Mouse (Mus musculus) forebrain, embryonic 12.5 days (tissue): ENCODE measurements around the gene Sppl3. TPM values are rescaled to one million over a fixed set of nuclear protein-coding genes. Genes with fewer than 3 reads are reported as not detected.

Source experiments
- ATAC-seq: fragments of 200-750 bp; cut with Nextera tagmentation; 2 replicates; pipeline ENCODE4 v1.8.0; 2017; ENCODE audit warnings: moderate TSS enrichment; ENCODE audit not compliant: low FRiP score
- H3K27ac ChIP-seq: fragments of 300-500 bp; sonication (generic); 2 replicates; pipeline ENCODE4 v1.5.1; 2016; ENCODE audit warnings: mild to moderate bottlenecking
- H3K27me3 ChIP-seq: fragments of 300-500 bp; sonication (generic); 2 replicates; pipeline ENCODE4 v1.6.1; 2016; ENCODE audit warnings: mild to moderate bottlenecking
- H3K36me3 ChIP-seq: fragments of 300-500 bp; sonication (generic); replicated peaks from 2 replicates; pipeline ENCODE4 v1.6.1; 2016; ENCODE audit warnings: mild to moderate bottlenecking
- H3K4me1 ChIP-seq: fragments of 300-500 bp; sonication (generic); 2 replicates; pipeline ENCODE4 v1.6.1; 2016
- H3K4me2 ChIP-seq: fragments of 300-500 bp; sonication (generic); 2 replicates; pipeline ENCODE4 v1.6.1; 2016; ENCODE audit warnings: mild to moderate bottlenecking, moderate library complexity
- H3K4me3 ChIP-seq: fragments of 300-500 bp; sonication (generic); replicated peaks from 2 replicates; pipeline ENCODE4 v1.5.1; 2016; ENCODE audit warnings: mild to moderate bottlenecking
- H3K9ac ChIP-seq: fragments of 300-500 bp; sonication (generic); 2 replicates; pipeline ENCODE4 v1.6.1; 2016; ENCODE audit warnings: mild to moderate bottlenecking
- H3K9me3 ChIP-seq: fragments of 300-500 bp; sonication (generic); 2 replicates; pipeline ENCODE4 v1.6.1; 2016
- WGBS: fragments of 180-500 bp; shearing (Covaris S2); methylation state at CpG from one replicate; pipeline ENCODE4 v1.1.7; 2016; 5-methylcytosine and 5-hydroxymethylcytosine counted together
- polyA plus RNA-seq: library from polyadenylated mRNA; unstranded; fragments of >200 nt; fragmentation: Nextera tagmentation; extraction: Ambion mirVana; gene quantifications from 2 replicates; pipeline ENCODE4 v1.2.1, GENCODE M21; 2016

The Sppl3 gene
- polyA plus RNA-seq, 1 experiment from 2014 or later = 19.1 TPM

GRCm38 (mm10) chr5:115022021-115022420, 11.1 kb downstream of the Sppl3 start:
- WGBS = 95% methylated on average over 7 of the region's 7 CpGs
- Histone ChIP-seq H3K27ac (no peak overlapping the region), H3K27me3 (no peaks in the 10 kb centered on the region), H3K4me1 (peaks cover 5% of the 10 kb centered on the region; the same call in 1 of the 2 replicates), H3K4me2 (no peak overlapping the region), H3K9ac (no peak overlapping the region), H3K9me3 (no peaks in the 10 kb centered on the region), H3K4me3 (no peak overlapping the region), H3K36me3 (no peaks in the 10 kb centered on the region; the same call in 1 of the 2 replicates)
- no peak for ATAC-seq

- 90% methylated on average over 4 of the region's 4 CpGs for WGBS
- peaks cover 3% of the 10 kb centered on the region; the same call in 1 of the 2 replicates for H3K36me3 ChIP-seq
- H3K27me3 ChIP-seq = no peaks in the 10 kb centered on the region
- no peak overlapping the region for H3K4me2 ChIP-seq
- H3K4me1 ChIP-seq = peaks cover 10% of the 10 kb centered on the region; the same call in 1 of the 2 replicates
- no peak overlapping the region for H3K27ac ChIP-seq
- no peak overlapping the region for H3K4me3 ChIP-seq
- H3K9ac ChIP-seq = no peak overlapping the region
- ATAC-seq = no peak
- H3K9me3 ChIP-seq = no peaks in the 10 kb centered on the region
Measured at GRCm38 (mm10) chr5:115026170-115026569, 15.2 kb downstream of the Sppl3 start.

GRCm38 (mm10) chr5:115027109-115027508, 16.2 kb downstream of the Sppl3 start:
- WGBS = 95% methylated on average over 3 of the region's 3 CpGs
- Histone ChIP-seq H3K27ac (no peak overlapping the region), H3K9ac (no peak overlapping the region), H3K4me1 (peaks cover 10% of the 10 kb centered on the region; the same call in 1 of the 2 replicates), H3K9me3 (no peaks in the 10 kb centered on the region), H3K27me3 (no peaks in the 10 kb centered on the region), H3K4me2 (no peak overlapping the region), H3K36me3 (0 out of 2 replicates have a peak, but pooled peaks cover 3% of the 10 kb centered on the region), H3K4me3 (no peak overlapping the region)
- no peak for ATAC-seq

- peaks cover 10% of the 10 kb centered on the region; the same call in 1 of the 2 replicates for H3K4me1 ChIP-seq
- H3K36me3 ChIP-seq = 0 out of 2 replicates have a peak, but pooled peaks cover 3% of the 10 kb centered on the region
- H3K9me3 ChIP-seq = no peaks in the 10 kb centered on the region
- H3K4me2 ChIP-seq = no peak overlapping the region
- H3K27ac ChIP-seq = no peak overlapping the region
- H3K4me3 ChIP-seq = no peak overlapping the region
- H3K9ac ChIP-seq = no peak overlapping the region
- no peak for ATAC-seq
- WGBS = 93% methylated on average over 4 of the region's 4 CpGs
- no peaks in the 10 kb centered on the region for H3K27me3 ChIP-seq
Measured at GRCm38 (mm10) chr5:115028920-115029319, 18.0 kb downstream of the Sppl3 start.

GRCm38 (mm10) chr5:115029509-115029908, 18.6 kb downstream of the Sppl3 start:
- H3K27ac ChIP-seq = no peak overlapping the region
- H3K27me3 ChIP-seq = no peaks in the 10 kb centered on the region
- ATAC-seq = no peak
- H3K9me3 ChIP-seq = no peaks in the 10 kb centered on the region
- 0 out of 2 replicates have a peak, but pooled peaks cover 3% of the 10 kb centered on the region for H3K36me3 ChIP-seq
- WGBS = 87% methylated on average over 3 of the region's 3 CpGs
- H3K4me3 ChIP-seq = no peak overlapping the region
- peaks cover 10% of the 10 kb centered on the region; the same call in 1 of the 2 replicates for H3K4me1 ChIP-seq
- H3K4me2 ChIP-seq = no peak overlapping the region
- H3K9ac ChIP-seq = no peak overlapping the region

GRCm38 (mm10) chr5:115031576-115031975, 20.6 kb downstream of the Sppl3 start:
- Histone ChIP-seq H3K4me2 (no peak overlapping the region), H3K36me3 (0 out of 2 replicates have a peak, but pooled peaks cover 3% of the 10 kb centered on the region), H3K27me3 (no peaks in the 10 kb centered on the region), H3K4me3 (no peak overlapping the region), H3K9me3 (no peaks in the 10 kb centered on the region), H3K27ac (no peak overlapping the region), H3K4me1 (peaks cover 5% of the 10 kb centered on the region; the same call in 1 of the 2 replicates), H3K9ac (no peak overlapping the region)
- 82% methylated on average over 5 of the region's 5 CpGs for WGBS
- no peak for ATAC-seq

GRCm38 (mm10) chr5:115032620-115033019, 21.7 kb downstream of the Sppl3 start:
- Histone ChIP-seq H3K27ac (no peak overlapping the region), H3K27me3 (no peaks in the 10 kb centered on the region), H3K4me2 (no peak overlapping the region), H3K9ac (no peak overlapping the region), H3K36me3 (0 out of 2 replicates have a peak, but pooled peaks cover 3% of the 10 kb centered on the region), H3K4me3 (no peak overlapping the region), H3K9me3 (no peaks in the 10 kb centered on the region), H3K4me1 (peaks cover 3% of the 10 kb centered on the region; the same call in 1 of the 2 replicates)
- no peak for ATAC-seq
- WGBS = 95% methylated on average over 2 of the region's 2 CpGs

GRCm38 (mm10) chr5:115035217-115035616, 24.3 kb downstream of the Sppl3 start:
- ATAC-seq = no peak

GRCm38 (mm10) chr5:115037099-115037498, 26.2 kb downstream of the Sppl3 start:
- Histone ChIP-seq H3K9ac (no peak overlapping the region), H3K9me3 (no peaks in the 10 kb centered on the region), H3K4me3 (no peak overlapping the region), H3K27ac (no peak overlapping the region), H3K4me2 (no peak overlapping the region), H3K4me1 (no peaks in the 10 kb centered on the region; the same call in 1 of the 2 replicates), H3K27me3 (no peaks in the 10 kb centered on the region), H3K36me3 (no peaks in the 10 kb centered on the region)
- ATAC-seq = no peak
- WGBS = 90% methylated on average over 2 of the region's 2 CpGs

More at GRCm38 (mm10) chr5:115035217-115035616, 24.3 kb downstream of the Sppl3 start:
- Histone ChIP-seq H3K4me3 (no peak overlapping the region), H3K36me3 (no peaks in the 10 kb centered on the region), H3K9ac (no peak overlapping the region), H3K27ac (no peak overlapping the region), H3K4me2 (no peak overlapping the region), H3K27me3 (no peaks in the 10 kb centered on the region), H3K4me1 (no peaks in the 10 kb centered on the region; the same call in 1 of the 2 replicates), H3K9me3 (no peaks in the 10 kb centered on the region)
- 100% methylated on average over 1 of the region's 1 CpGs for WGBS

- no peaks in the 10 kb centered on the region for H3K27me3 ChIP-seq
- H3K9ac ChIP-seq = no peak overlapping the region
- no peak overlapping the region for H3K27ac ChIP-seq
- no peaks in the 10 kb centered on the region; the same call in 1 of the 2 replicates for H3K4me1 ChIP-seq
- H3K4me3 ChIP-seq = no peak overlapping the region
- no peaks in the 10 kb centered on the region for H3K36me3 ChIP-seq
- 94% methylated on average over 4 of the region's 4 CpGs for WGBS
- H3K4me2 ChIP-seq = no peak overlapping the region
- no peak for ATAC-seq
- no peaks in the 10 kb centered on the region for H3K9me3 ChIP-seq
Measured at GRCm38 (mm10) chr5:115040756-115041155, 29.8 kb downstream of the Sppl3 start.

GRCm38 (mm10) chr5:115043626-115044025, 32.7 kb downstream of the Sppl3 start:
- Histone ChIP-seq H3K4me1 (no peaks in the 10 kb centered on the region), H3K4me2 (no peak overlapping the region), H3K9ac (no peak overlapping the region), H3K9me3 (no peaks in the 10 kb centered on the region), H3K27me3 (no peaks in the 10 kb centered on the region), H3K27ac (no peak overlapping the region), H3K4me3 (no peak overlapping the region), H3K36me3 (no peaks in the 10 kb centered on the region)
- no peak for ATAC-seq
- WGBS = 92% methylated on average over 4 of the region's 4 CpGs

GRCm38 (mm10) chr5:115045146-115045677, 34.3 kb downstream of the Sppl3 start:
- Histone ChIP-seq H3K4me2 (no peak overlapping the region), H3K36me3 (no peaks in the 10 kb centered on the region), H3K27ac (no peak overlapping the region), H3K4me3 (no peak overlapping the region), H3K9ac (no peak overlapping the region), H3K27me3 (no peaks in the 10 kb centered on the region), H3K9me3 (no peaks in the 10 kb centered on the region), H3K4me1 (no peaks in the 10 kb centered on the region)
- WGBS = 76% methylated on average over 2 of the region's 2 CpGs
- ATAC-seq = no peak

- Histone ChIP-seq H3K9me3 (no peaks in the 10 kb centered on the region), H3K4me1 (peaks cover 13% of the 10 kb centered on the region; the same call in 1 of the 2 replicates), H3K9ac (no peak overlapping the region), H3K27ac (no peak overlapping the region), H3K36me3 (no peaks in the 10 kb centered on the region), H3K4me3 (no peak overlapping the region), H3K27me3 (no peaks in the 10 kb centered on the region), H3K4me2 (no peak overlapping the region)
- ATAC-seq = no peak
- WGBS = 88% methylated on average over 6 of the region's 6 CpGs
Measured at GRCm38 (mm10) chr5:115049692-115050091, 38.8 kb downstream of the Sppl3 start.
